21 mouse cellular contexts compared by ENCODE assay signal in the genomic region with DNA sequence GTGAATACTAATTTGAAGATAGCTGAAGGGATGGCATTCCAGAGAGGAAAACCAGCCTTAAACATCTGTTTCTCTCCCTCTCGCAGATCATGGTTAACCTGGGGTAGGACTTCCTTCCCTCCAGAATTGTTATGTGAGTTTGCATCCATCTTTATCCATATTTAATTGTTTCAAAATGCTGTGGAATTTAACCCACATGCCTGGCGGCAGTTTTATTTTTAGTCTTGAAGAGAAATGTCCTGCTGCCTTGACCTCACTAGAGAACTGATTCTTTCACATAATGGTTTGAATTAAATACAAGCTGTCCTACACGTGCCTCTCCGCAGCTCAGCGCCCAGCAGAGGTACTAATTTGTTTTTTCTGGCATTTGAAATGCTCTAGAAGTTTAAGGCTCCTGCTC.
DNase-seq lines count a peak whose midpoint lies in the region; ATAC-seq lines count a peak whose summit lies in the region.
"Had no signal": no experiment of that assay in that cellular context is flagged by ENCODE, and none has a peak within 500 bp of the region (broad histone marks: within the 10 kb centered on the region; RNA-seq: fewer than 3 reads in every experiment).

No protein-coding gene starts in this region.

- H3K4me1 ChIP-seq in heart, embryonic 13.5 days = peaks cover 12% of the 10 kb centered on the region; the same call in 1 of the 2 replicates
- H3K4me1 ChIP-seq in heart, embryonic 12.5 days (replicated peaks) = peaks cover 4% of the 10 kb centered on the region; the same call in 1 of the 2 replicates
- H3K4me1 ChIP-seq in embryonic facial prominence, embryonic 12.5 days = no peaks in the 10 kb centered on the region; the same call in 1 of the 2 replicates
- peaks cover 16% of the 10 kb centered on the region; the same call in 1 of the 2 replicates for H3K4me1 ChIP-seq in embryonic facial prominence, embryonic 13.5 days
- no peaks in the 10 kb centered on the region for H3K4me1 ChIP-seq in intestine, embryonic 16.5 days (ENCODE audit: control insufficient read depth, insufficient read depth, low read length)
- H3K4me1 ChIP-seq: embryonic facial prominence, embryonic 15.5 days; forebrain, embryonic 10.5 days; forebrain, embryonic 12.5 days had no signal

- DNase-seq in embryo, embryonic 11 days = peak; percentile 30
- DNase-seq in embryo, embryonic 9.5 days (ENCODE audit: extremely low spot score) = no peak
- DNase-seq in ovary, postnatal 14 days (ENCODE audit: low spot score) = no peak
- DNase-seq: adrenal gland, adult 2 months; adrenal gland, postnatal 10 days; adrenal gland, postnatal 25 days; cerebellum, adult 11 months; cerebellum, adult 18-20 months; cerebellum, adult 9-10 months; cerebellum, postnatal 25 days had no signal

- peak overlapping the region; percentile 46 for H3K27ac ChIP-seq in heart, embryonic 13.5 days (replicated peaks)
- no peak overlapping the region for H3K27ac ChIP-seq in heart, embryonic 12.5 days (ENCODE audit: poor library complexity, severe bottlenecking)
- no peak overlapping the region for H3K27ac ChIP-seq in embryonic facial prominence, embryonic 12.5 days
- H3K27ac ChIP-seq in embryonic facial prominence, embryonic 13.5 days = no peak overlapping the region
- H3K27ac ChIP-seq in intestine, embryonic 16.5 days (ENCODE audit: low read length) = no peak overlapping the region
- H3K27ac ChIP-seq: embryonic facial prominence, embryonic 15.5 days; forebrain, embryonic 10.5 days; forebrain, embryonic 12.5 days had no signal

- 50% methylated on average over 5 of the region's 5 CpGs for WGBS in heart, embryonic 13.5 days
- 58% methylated on average over 5 of the region's 5 CpGs for WGBS in heart, embryonic 12.5 days
- 17% methylated on average over 5 of the region's 5 CpGs for WGBS in embryonic facial prominence, embryonic 12.5 days
- 21% methylated on average over 5 of the region's 5 CpGs for WGBS in embryonic facial prominence, embryonic 13.5 days
- WGBS in intestine, embryonic 16.5 days = 66% methylated on average over 5 of the region's 5 CpGs

- no peaks in the 10 kb centered on the region for H3K36me3 ChIP-seq in heart, embryonic 13.5 days
- no peaks in the 10 kb centered on the region for H3K36me3 ChIP-seq in heart, embryonic 12.5 days
- no peaks in the 10 kb centered on the region for H3K36me3 ChIP-seq in embryonic facial prominence, embryonic 12.5 days
- H3K36me3 ChIP-seq in embryonic facial prominence, embryonic 13.5 days = no peaks in the 10 kb centered on the region
- H3K36me3 ChIP-seq in intestine, embryonic 16.5 days (ENCODE audit: control insufficient read depth, insufficient read depth, low read length) = no peaks in the 10 kb centered on the region
- H3K36me3 ChIP-seq: embryonic facial prominence, embryonic 15.5 days; forebrain, embryonic 10.5 days; forebrain, embryonic 12.5 days had no signal

- ATAC-seq in heart, embryonic 13.5 days (ENCODE audit: extremely low read depth, insufficient number of reproducible peaks, low FRiP score, low TSS enrichment) = no peak
- ATAC-seq in heart, embryonic 12.5 days (ENCODE audit: insufficient number of reproducible peaks, low FRiP score) = no peak
- 0 out of 2 replicates have a peak, but pooled peaks have one; percentile 41 for ATAC-seq in embryonic facial prominence, embryonic 12.5 days (ENCODE audit: insufficient number of reproducible peaks, insufficient read depth, low FRiP score, low TSS enrichment)
- 0 out of 2 replicates have a peak, but pooled peaks have one; percentile 20 for ATAC-seq in embryonic facial prominence, embryonic 13.5 days (ENCODE audit: insufficient number of reproducible peaks, insufficient read depth, low FRiP score, low TSS enrichment, low read depth)
- no peak for ATAC-seq in intestine, embryonic 16.5 days
- ATAC-seq: forebrain, embryonic 14.5 days; forebrain, embryonic 16.5 days had no signal

- H3K4me2 ChIP-seq in heart, embryonic 13.5 days = no peak overlapping the region
- H3K4me2 ChIP-seq in heart, embryonic 12.5 days = no peak overlapping the region
- H3K4me2 ChIP-seq in embryonic facial prominence, embryonic 12.5 days (replicated peaks) = no peak overlapping the region
- H3K4me2 ChIP-seq in embryonic facial prominence, embryonic 13.5 days = no peak overlapping the region
- no peak overlapping the region for H3K4me2 ChIP-seq in intestine, embryonic 16.5 days (ENCODE audit: low read depth, low read length)
- H3K4me2 ChIP-seq: embryonic facial prominence, embryonic 15.5 days; forebrain, embryonic 12.5 days had no signal

- no peaks in the 10 kb centered on the region for H3K9me3 ChIP-seq in heart, embryonic 13.5 days
- H3K9me3 ChIP-seq in heart, embryonic 12.5 days (replicated peaks) = no peaks in the 10 kb centered on the region
- H3K9me3 ChIP-seq in embryonic facial prominence, embryonic 12.5 days = no peaks in the 10 kb centered on the region
- no peaks in the 10 kb centered on the region for H3K9me3 ChIP-seq in embryonic facial prominence, embryonic 13.5 days
- no peaks in the 10 kb centered on the region for H3K9me3 ChIP-seq in intestine, embryonic 16.5 days (ENCODE audit: control insufficient read depth, low read length)
- H3K9me3 ChIP-seq: embryonic facial prominence, embryonic 15.5 days; forebrain, embryonic 10.5 days; forebrain, embryonic 12.5 days had no signal

- no peak overlapping the region for H3K9ac ChIP-seq in heart, embryonic 13.5 days
- H3K9ac ChIP-seq in heart, embryonic 12.5 days = no peak overlapping the region
- H3K9ac ChIP-seq in embryonic facial prominence, embryonic 12.5 days = no peak overlapping the region
- H3K9ac ChIP-seq in embryonic facial prominence, embryonic 13.5 days = no peak overlapping the region
- no peak overlapping the region for H3K9ac ChIP-seq in intestine, embryonic 16.5 days (ENCODE audit: low read depth, low read length)
- H3K9ac ChIP-seq: embryonic facial prominence, embryonic 15.5 days; forebrain, embryonic 12.5 days had no signal

- no peaks in the 10 kb centered on the region for H3K27me3 ChIP-seq in heart, embryonic 13.5 days (replicated peaks)
- H3K27me3 ChIP-seq in heart, embryonic 12.5 days (replicated peaks) = no peaks in the 10 kb centered on the region
- H3K27me3 ChIP-seq in embryonic facial prominence, embryonic 12.5 days = no peaks in the 10 kb centered on the region
- no peaks in the 10 kb centered on the region for H3K27me3 ChIP-seq in embryonic facial prominence, embryonic 13.5 days
- H3K27me3 ChIP-seq in intestine, embryonic 16.5 days (replicated peaks; ENCODE audit: control insufficient read depth, insufficient read depth, low read length) = no peaks in the 10 kb centered on the region
- H3K27me3 ChIP-seq: embryonic facial prominence, embryonic 15.5 days; forebrain, embryonic 12.5 days had no signal

- H3K4me3 ChIP-seq in heart, embryonic 13.5 days = no peak overlapping the region
- H3K4me3 ChIP-seq in heart, embryonic 12.5 days = no peak overlapping the region
- H3K4me3 ChIP-seq in embryonic facial prominence, embryonic 12.5 days = no peak overlapping the region
- H3K4me3 ChIP-seq in embryonic facial prominence, embryonic 13.5 days = no peak overlapping the region
- H3K4me3 ChIP-seq in intestine, embryonic 16.5 days (ENCODE audit: low read length) = no peak overlapping the region
- H3K4me3 ChIP-seq: embryonic facial prominence, embryonic 15.5 days; erythroblast, embryonic 14.5 days; forebrain, embryonic 10.5 days; forebrain, embryonic 12.5 days had no signal

Comparison
In these comparisons a context has a peak if more than half of its experiments do, and no peak if none do; other contexts are left out.
1. ATAC-seq: peak in embryonic facial prominence, embryonic 12.5 days (single experiment) and embryonic facial prominence, embryonic 13.5 days (single experiment); none in heart, embryonic 13.5 days (single experiment), heart, embryonic 12.5 days (single experiment) and intestine, embryonic 16.5 days (single experiment).